24 mouse cellular contexts compared by ENCODE assay signal in genomic region chr13:48207824-48208223, GRCm38 (mm10).
"Had no signal": no experiment of that assay in that cellular context is flagged by ENCODE, and none has a peak within 500 bp of the region (broad histone marks: within the 10 kb centered on the region; RNA-seq: fewer than 3 reads in every experiment).

No protein-coding gene starts in this region.

- H3K4me1 ChIP-seq: limb, embryonic 10.5 days; limb, embryonic 13.5 days; liver, embryonic 12.5 days; liver, embryonic 15.5 days; lung, embryonic 15.5 days; megakaryocyte, embryonic 14.5 days; midbrain, embryonic 15.5 days; neural tube, embryonic 12.5 days; neural tube, embryonic 15.5 days had no signal

- H3K9me3 ChIP-seq: limb, embryonic 10.5 days; limb, embryonic 13.5 days; liver, embryonic 12.5 days; liver, embryonic 15.5 days; lung, embryonic 15.5 days; midbrain, embryonic 15.5 days; neural tube, embryonic 12.5 days; neural tube, embryonic 15.5 days had no signal

- H3K9ac ChIP-seq: limb, embryonic 13.5 days; liver, embryonic 12.5 days; liver, embryonic 15.5 days; lung, embryonic 15.5 days; midbrain, embryonic 15.5 days; neural tube, embryonic 12.5 days; neural tube, embryonic 15.5 days had no signal

- H3K27me3 ChIP-seq: limb, embryonic 13.5 days; liver, embryonic 12.5 days; liver, embryonic 15.5 days; lung, embryonic 15.5 days; megakaryocyte, embryonic 14.5 days; midbrain, embryonic 15.5 days; neural tube, embryonic 12.5 days; neural tube, embryonic 15.5 days had no signal

- H3K36me3 ChIP-seq: limb, embryonic 10.5 days; limb, embryonic 13.5 days; liver, embryonic 12.5 days; liver, embryonic 15.5 days; lung, embryonic 15.5 days; midbrain, embryonic 15.5 days; neural tube, embryonic 12.5 days; neural tube, embryonic 15.5 days had no signal

- ATAC-seq: liver, embryonic 12.5 days; midbrain, embryonic 15.5 days had no signal

- H3K27ac ChIP-seq: limb, embryonic 10.5 days; limb, embryonic 13.5 days; liver, embryonic 12.5 days; liver, embryonic 15.5 days; lung, embryonic 15.5 days; midbrain, embryonic 15.5 days; neural tube, embryonic 12.5 days; neural tube, embryonic 15.5 days had no signal

- DNase-seq: kidney, adult 9 months; kidney, postnatal 14 days; kidney, postnatal 4 days; layer of hippocampus, adult 9-11 months; liver; lung, adult 18-20 months; lung, postnatal 10 days; lung, postnatal 36 days; retina, postnatal 1 day; right cerebral cortex, postnatal 25 days; spleen, adult 18-20 months; thymus, adult 18-20 months; thymus, postnatal 14 days; thymus, postnatal 4 days had no signal

- H3K4me3 ChIP-seq: limb, embryonic 10.5 days; limb, embryonic 13.5 days; liver, embryonic 12.5 days; liver, embryonic 15.5 days; lung, embryonic 15.5 days; megakaryocyte, embryonic 14.5 days; midbrain, embryonic 15.5 days; neural tube, embryonic 12.5 days; neural tube, embryonic 15.5 days had no signal

- H3K4me2 ChIP-seq: limb, embryonic 13.5 days; liver, embryonic 12.5 days; liver, embryonic 15.5 days; lung, embryonic 15.5 days; midbrain, embryonic 11.5 days; midbrain, embryonic 15.5 days; neural tube, embryonic 12.5 days; neural tube, embryonic 15.5 days had no signal
